Mouse (Mus musculus) telencephalon, adult 2 months (tissue): ENCODE data around the gene Wrap73.
A peak's percentile ranks its signal among the peaks of the same experiment; 100 is the strongest.

ENCODE experiments used
- DNase-seq: peaks from one replicate; pipeline ENCODE4 v3.0.0-alpha.2; 2011; ENCODE audit warnings: low read depth, low spot score

Gene Wrap73

GRCm38 (mm10) chr4:154142211-154143040, at the start of gene Wrap73:
Gene Wrap73, plus strand, starts transcription at chr4:154142372.
- DNase-seq: peak; percentile 87

- DNase-seq: no peak
Observed at GRCm38 (mm10) chr4:154093210-154093609, 49.0 kb upstream of the Wrap73 start.

GRCm38 (mm10) chr4:154096111-154096510, 46.1 kb upstream of the Wrap73 start:
- DNase-seq: no peak

- no peak for DNase-seq
Observed at GRCm38 (mm10) chr4:154099361-154099760, 42.8 kb upstream of the Wrap73 start.

GRCm38 (mm10) chr4:154103386-154103785, 38.8 kb upstream of the Wrap73 start:
- no peak for DNase-seq

- DNase-seq: no peak
Observed at GRCm38 (mm10) chr4:154103912-154104311, 38.3 kb upstream of the Wrap73 start.

- no peak for DNase-seq
Observed at GRCm38 (mm10) chr4:154105381-154106001, 36.7 kb upstream of the Wrap73 start.

- no peak for DNase-seq
Observed at GRCm38 (mm10) chr4:154106497-154107061, 35.6 kb upstream of the Wrap73 start.

GRCm38 (mm10) chr4:154109216-154109849, 32.8 kb upstream of the Wrap73 start:
- DNase-seq: peak; percentile 50

- no peak for DNase-seq
Observed at GRCm38 (mm10) chr4:154109850-154110243, 32.3 kb upstream of the Wrap73 start.

- DNase-seq: no peak
Observed at GRCm38 (mm10) chr4:154116421-154116820, 25.8 kb upstream of the Wrap73 start.

- no peak for DNase-seq
Observed at GRCm38 (mm10) chr4:154118782-154119181, 23.4 kb upstream of the Wrap73 start.

- no peak for DNase-seq
Observed at GRCm38 (mm10) chr4:154119208-154119607, 23.0 kb upstream of the Wrap73 start.

GRCm38 (mm10) chr4:154121800-154122199, 20.4 kb upstream of the Wrap73 start:
- DNase-seq: no peak

- DNase-seq: no peak
Observed at GRCm38 (mm10) chr4:154122374-154122773, 19.8 kb upstream of the Wrap73 start.

- no peak for DNase-seq
Observed at GRCm38 (mm10) chr4:154123553-154123952, 18.6 kb upstream of the Wrap73 start.

- no peak for DNase-seq
Observed at GRCm38 (mm10) chr4:154125202-154125601, 17.0 kb upstream of the Wrap73 start.

GRCm38 (mm10) chr4:154127273-154127672, 14.9 kb upstream of the Wrap73 start:
- no peak for DNase-seq

GRCm38 (mm10) chr4:154129950-154130349, 12.2 kb upstream of the Wrap73 start:
- DNase-seq: no peak

GRCm38 (mm10) chr4:154131894-154132293, 10.3 kb upstream of the Wrap73 start:
- DNase-seq: no peak

- DNase-seq: no peak
Observed at GRCm38 (mm10) chr4:154134803-154135202, 7.4 kb upstream of the Wrap73 start.

- DNase-seq: no peak
Observed at GRCm38 (mm10) chr4:154137139-154137538, 5.0 kb upstream of the Wrap73 start.
